Mouse (Mus musculus) limb, embryonic 12.5 days (tissue): Measurements from ENCODE around the gene Cep290. TPM values are rescaled to one million over a fixed set of nuclear protein-coding genes. Genes with fewer than 3 reads are reported as not detected.

Experiments
- ATAC-seq: fragments of 200-750 bp; cut with Nextera tagmentation; 2 replicates; pipeline ENCODE4 v1.8.0; 2017; ENCODE audit warnings: low read depth, moderate TSS enrichment; ENCODE audit not compliant: insufficient number of reproducible peaks, insufficient read depth, low FRiP score, low TSS enrichment
- H3K27ac ChIP-seq: fragments of 300-500 bp; sonication (generic); 2 replicates; pipeline ENCODE4 v1.5.1; 2016; ENCODE audit warnings: mild to moderate bottlenecking, moderate library complexity
- H3K27me3 ChIP-seq: fragments of 300-500 bp; sonication (generic); 2 replicates; pipeline ENCODE4 v1.6.1; 2016; ENCODE audit warnings: mild to moderate bottlenecking, moderate library complexity
- H3K36me3 ChIP-seq: fragments of 300-500 bp; sonication (generic); 2 replicates; pipeline ENCODE4 v1.6.1; 2016; ENCODE audit warnings: mild to moderate bottlenecking, moderate library complexity
- H3K4me1 ChIP-seq: fragments of 300-500 bp; sonication (generic); replicated peaks from 2 replicates; pipeline ENCODE4 v1.6.1; 2016
- H3K4me2 ChIP-seq: fragments of 300-500 bp; sonication (generic); 2 replicates; pipeline ENCODE4 v1.6.1; 2016; ENCODE audit warnings: mild to moderate bottlenecking, moderate library complexity
- H3K4me3 ChIP-seq: fragments of 300-500 bp; sonication (generic); replicated peaks from 2 replicates; pipeline ENCODE4 v1.5.1; 2016; ENCODE audit warnings: mild to moderate bottlenecking
- H3K9ac ChIP-seq: fragments of 300-500 bp; sonication (generic); replicated peaks from 2 replicates; pipeline ENCODE4 v1.6.1; 2016; ENCODE audit warnings: mild to moderate bottlenecking, moderate library complexity
- H3K9me3 ChIP-seq: fragments of 300-500 bp; sonication (generic); 2 replicates; pipeline ENCODE4 v1.6.1; 2016; ENCODE audit warnings: mild to moderate bottlenecking, moderate library complexity
- WGBS: fragments of 180-500 bp; shearing (Covaris S2); methylation state at CpG from one replicate; pipeline ENCODE4 v1.1.7; 2016; 5-methylcytosine and 5-hydroxymethylcytosine counted together
- polyA plus RNA-seq: library from polyadenylated mRNA; unstranded; fragments of >200 nt; fragmentation: Nextera tagmentation; extraction: Ambion mirVana; gene quantifications from 2 replicates; pipeline ENCODE4 v1.2.1, GENCODE M21; 2016

Gene Cep290
- polyA plus RNA-seq, result 6.7 and 7.0 TPM in 2 replicates

DNA sequence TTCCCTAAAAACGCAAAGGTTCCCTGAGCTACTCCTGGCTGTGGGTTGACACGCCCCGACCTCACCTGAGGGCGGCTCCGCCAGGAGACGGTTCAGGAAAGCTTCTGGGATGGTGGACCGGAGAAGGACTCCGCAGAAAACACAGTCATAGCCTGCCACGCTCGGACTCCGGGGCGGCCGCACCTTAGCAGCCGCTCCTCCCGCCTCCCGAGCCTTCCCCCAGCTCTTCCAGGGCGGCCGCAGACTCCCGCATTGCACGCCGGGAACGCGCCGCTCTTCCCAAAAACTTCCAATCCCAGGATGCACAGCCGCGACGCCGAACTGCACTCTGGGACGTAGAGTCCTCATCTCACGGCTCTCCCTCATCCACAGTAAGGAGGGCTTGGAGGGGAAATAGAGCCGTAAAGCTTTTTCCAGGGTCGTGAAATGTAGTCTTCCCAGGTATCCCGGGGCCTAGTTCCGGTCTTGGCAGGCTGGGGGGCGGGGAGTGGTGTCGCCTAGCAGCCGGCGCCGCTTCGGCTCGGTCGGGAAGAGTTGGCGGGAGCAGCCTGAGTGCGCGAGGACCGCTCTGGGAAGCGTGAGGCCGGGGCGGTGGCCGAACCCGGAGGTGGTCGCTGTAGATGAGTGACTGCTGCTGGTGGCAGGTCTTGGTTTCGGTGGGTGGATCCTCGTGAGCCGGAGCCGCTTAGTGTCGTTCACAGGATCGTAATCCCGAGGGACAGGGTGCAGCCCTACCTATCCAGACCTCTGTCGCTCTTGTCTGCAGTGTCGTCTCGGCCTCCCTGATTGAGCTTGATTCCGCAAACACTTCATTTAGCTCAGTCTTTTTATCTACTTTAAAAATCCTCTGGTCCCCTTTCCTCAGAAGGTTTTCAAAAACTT is at the start of gene Cep290, which contains the start of gene Tmtc3:
Cep290 (plus strand) TSS at position 462 of the 882 bp plus-strand sequence.
Tmtc3 (minus strand) TSS at position 254 of the 882 bp plus-strand sequence.
- H3K9ac ChIP-seq, result peak within 1 kb of the TSS; percentile 78
- 0 out of 2 replicates have a peak, but pooled peaks cover 2% of the 10 kb centered on the region for H3K4me1 ChIP-seq
- H3K9me3 ChIP-seq, result no peaks in the 10 kb centered on the region
- ATAC-seq, result peak; percentile 100
- H3K4me2 ChIP-seq, result peak within 1 kb of the TSS; percentile 81
- H3K36me3 ChIP-seq, result peaks cover 9% of the 10 kb centered on the region; the same call in 1 of the 2 replicates
- H3K27me3 ChIP-seq, result no peaks in the 10 kb centered on the region
- WGBS, result under 1% methylated on average over 63 of the region's 63 CpGs
- H3K27ac ChIP-seq, result peak within 1 kb of the TSS; percentile 81
- peak within 1 kb of the TSS; percentile 74 for H3K4me3 ChIP-seq

DNA sequence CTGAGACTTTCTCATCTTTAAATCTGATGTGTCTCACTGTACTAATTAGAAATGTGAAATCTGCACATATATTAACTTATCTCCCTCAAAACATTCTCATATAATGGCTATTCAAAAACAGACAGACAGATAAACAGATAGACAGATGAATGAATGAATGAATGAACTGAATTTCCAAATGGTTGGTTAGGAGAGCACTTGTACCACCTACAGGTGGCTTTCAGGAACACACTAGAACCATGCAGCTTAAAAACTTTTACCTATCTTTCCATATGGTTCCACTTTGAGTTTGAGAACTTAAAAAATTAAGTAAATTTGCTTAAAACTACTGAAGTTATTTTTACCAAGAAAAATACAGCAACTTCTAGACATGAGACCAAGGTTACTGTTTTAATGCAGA is 38.0 kb upstream of the Cep290 start:
- Histone ChIP-seq H3K27ac (no peak overlapping the region), H3K4me1 (no peaks in the 10 kb centered on the region), H3K27me3 (no peaks in the 10 kb centered on the region), H3K4me3 (no peak overlapping the region), H3K9ac (no peak overlapping the region), H3K4me2 (no peak overlapping the region), H3K36me3 (peaks cover 27% of the 10 kb centered on the region; the same call in 1 of the 2 replicates), H3K9me3 (no peaks in the 10 kb centered on the region)
- ATAC-seq, result no peak

DNA sequence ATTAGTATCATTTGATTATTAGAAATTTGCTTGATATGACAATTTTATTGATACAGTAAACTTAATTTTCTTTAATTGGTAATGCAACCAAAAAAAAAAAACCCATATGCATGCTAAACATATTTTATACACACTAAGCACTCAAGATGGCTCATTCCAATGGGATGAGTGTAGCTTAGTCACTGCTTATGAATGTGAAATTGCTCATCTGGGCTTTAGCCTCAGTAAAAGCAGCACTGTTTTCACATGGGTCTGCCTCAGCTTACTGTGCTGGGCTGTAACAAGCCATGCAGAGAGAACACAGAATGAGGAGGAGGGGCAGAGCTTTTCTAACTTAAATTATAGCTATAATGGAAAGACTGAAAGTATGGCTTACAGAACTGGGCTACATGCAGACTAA is 26.8 kb upstream of the Cep290 start:
- Histone ChIP-seq H3K9ac (no peak overlapping the region), H3K9me3 (no peaks in the 10 kb centered on the region), H3K36me3 (peaks cover 35% of the 10 kb centered on the region), H3K4me2 (no peak overlapping the region), H3K27ac (no peak overlapping the region), H3K4me3 (no peak overlapping the region), H3K4me1 (no peaks in the 10 kb centered on the region), H3K27me3 (no peaks in the 10 kb centered on the region)
- ATAC-seq, result no peak

DNA sequence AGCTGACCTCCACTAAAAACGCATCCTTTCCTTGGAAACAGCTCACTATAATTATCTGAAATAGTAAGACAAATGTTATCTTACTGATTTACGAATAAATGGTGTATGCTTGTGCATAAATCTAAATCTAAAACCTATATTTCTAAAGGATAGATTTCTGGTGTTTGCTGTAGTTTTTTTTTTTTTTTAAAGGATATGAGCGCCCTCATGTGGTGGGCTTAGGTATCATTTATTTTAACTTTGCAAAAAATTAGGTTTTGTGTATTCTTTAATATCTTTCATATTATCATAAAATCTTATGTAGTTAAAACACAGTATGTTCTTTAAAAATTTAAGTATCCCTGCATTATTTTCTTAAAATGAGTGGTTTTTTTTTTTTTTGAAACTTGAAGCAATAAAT is 12.3 kb upstream of the Cep290 start:
- Histone ChIP-seq H3K4me3 (no peak overlapping the region), H3K27ac (no peak overlapping the region), H3K4me1 (no peaks in the 10 kb centered on the region), H3K9ac (no peak overlapping the region), H3K4me2 (no peak overlapping the region), H3K36me3 (peaks cover 32% of the 10 kb centered on the region), H3K27me3 (no peaks in the 10 kb centered on the region), H3K9me3 (no peaks in the 10 kb centered on the region)
- 59% methylated on average over 3 of the region's 3 CpGs for WGBS
- ATAC-seq, result no peak

DNA sequence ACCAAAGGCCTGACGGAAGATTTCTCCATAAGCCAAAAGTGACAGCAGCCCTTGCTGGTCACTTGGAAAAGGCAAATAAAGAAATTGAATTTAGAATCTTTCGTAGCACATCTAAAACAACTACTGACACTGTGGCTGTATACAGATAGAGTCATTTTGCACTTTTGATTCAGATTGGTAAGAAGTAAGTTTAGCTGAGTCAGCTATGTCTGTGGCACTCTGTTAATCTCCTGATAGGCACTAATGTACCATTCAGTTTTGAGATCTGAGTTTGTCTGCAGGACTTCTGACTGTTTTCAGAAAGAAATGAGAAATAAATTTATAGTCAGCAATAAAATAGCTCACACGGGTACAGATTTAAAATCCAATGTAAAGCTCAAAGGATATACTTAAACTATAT is 7.8 kb upstream of the Cep290 start:
- Histone ChIP-seq H3K27me3 (no peaks in the 10 kb centered on the region), H3K9me3 (no peaks in the 10 kb centered on the region), H3K9ac (no peak overlapping the region), H3K4me3 (no peak overlapping the region), H3K4me1 (no peaks in the 10 kb centered on the region), H3K4me2 (no peak overlapping the region), H3K36me3 (peaks cover 22% of the 10 kb centered on the region), H3K27ac (no peak overlapping the region)
- no peak for ATAC-seq
- 84% methylated on average over 3 of the region's 3 CpGs for WGBS

DNA sequence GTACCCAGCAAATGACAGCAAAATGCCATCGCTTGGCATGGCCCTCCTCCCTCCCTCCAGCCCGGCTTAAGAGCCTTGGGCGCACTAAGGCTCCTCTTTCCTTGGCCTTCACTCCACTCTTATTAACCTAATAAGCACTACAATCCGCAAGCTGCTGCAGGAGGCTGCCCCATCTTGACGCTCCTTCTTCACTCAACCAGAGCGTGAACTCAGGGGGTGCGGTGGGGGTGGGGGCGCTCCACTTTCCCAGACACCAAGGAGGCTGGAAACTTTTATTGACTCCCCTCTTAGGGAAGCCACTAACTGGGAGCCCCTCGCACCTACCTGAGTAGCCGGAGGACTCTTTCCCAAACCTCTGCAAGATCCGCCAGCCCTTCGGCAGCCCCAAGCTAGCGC is 659 bp upstream of the Cep290 start:
- H3K9me3 ChIP-seq, result no peaks in the 10 kb centered on the region
- 0 out of 2 replicates have a peak, but pooled peaks cover 2% of the 10 kb centered on the region for H3K4me1 ChIP-seq
- no peaks in the 10 kb centered on the region for H3K27me3 ChIP-seq
- peaks cover 5% of the 10 kb centered on the region; the same call in 1 of the 2 replicates for H3K36me3 ChIP-seq
- ATAC-seq, result no peak; the same call in 1 of the 2 replicates
- H3K4me2 ChIP-seq, result peak overlapping the region; percentile 81
- peak overlapping the region; percentile 78 for H3K9ac ChIP-seq
- H3K27ac ChIP-seq, result peak overlapping the region; percentile 81
- WGBS, result under 1% methylated on average over 13 of the region's 13 CpGs
- H3K4me3 ChIP-seq, result peak overlapping the region; percentile 74

DNA sequence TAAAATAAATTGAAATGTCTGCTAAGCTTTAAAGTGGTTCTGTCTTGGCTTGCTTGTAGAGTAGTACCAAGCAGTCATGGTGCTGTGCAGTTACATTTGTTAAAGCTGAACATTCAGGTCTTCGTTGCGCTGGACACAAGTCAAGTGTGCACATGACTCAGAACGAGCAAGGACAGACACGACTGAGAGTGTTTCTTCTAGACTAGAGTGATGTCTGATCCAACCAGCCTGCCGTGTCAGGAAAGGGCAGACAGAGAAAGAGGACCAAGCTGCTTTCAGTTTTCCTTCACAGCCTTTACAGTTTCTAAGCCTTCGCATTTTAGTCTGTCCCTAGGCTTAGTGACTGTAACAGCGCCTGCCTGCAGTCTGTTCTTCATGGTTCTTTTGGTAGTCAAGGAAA is 4.6 kb downstream of the Cep290 start:
- Histone ChIP-seq H3K27me3 (no peaks in the 10 kb centered on the region), H3K4me3 (no peak overlapping the region), H3K4me1 (0 out of 2 replicates have a peak, but pooled peaks cover 2% of the 10 kb centered on the region), H3K27ac (no peak overlapping the region), H3K9me3 (no peaks in the 10 kb centered on the region), H3K36me3 (peaks cover 27% of the 10 kb centered on the region), H3K4me2 (no peak overlapping the region), H3K9ac (no peak overlapping the region)
- 92% methylated on average over 7 of the region's 7 CpGs for WGBS
- no peak for ATAC-seq

DNA sequence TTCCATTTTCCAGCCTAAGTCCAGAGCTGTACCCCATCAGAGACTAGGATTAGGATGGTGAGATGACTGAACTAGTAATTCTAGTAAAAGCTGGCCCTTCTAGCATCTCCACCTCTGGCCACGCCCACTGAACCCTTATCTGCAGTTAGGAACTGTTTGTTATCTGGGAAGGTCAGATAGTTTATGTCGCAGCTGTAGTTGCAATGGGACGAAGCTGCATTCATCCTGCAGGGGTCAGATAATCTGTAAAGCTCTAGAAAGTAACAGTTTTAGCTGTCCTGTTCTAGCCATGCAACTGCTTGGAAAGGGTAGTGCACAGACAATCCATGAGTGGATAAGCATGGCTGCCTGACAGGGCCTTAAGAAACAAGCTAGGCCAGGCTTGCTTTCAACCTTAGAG is 11.0 kb downstream of the Cep290 start:
- H3K27me3 ChIP-seq, result no peaks in the 10 kb centered on the region
- H3K4me2 ChIP-seq, result no peak overlapping the region
- H3K36me3 ChIP-seq, result peaks cover 51% of the 10 kb centered on the region
- ATAC-seq, result no peak
- H3K9me3 ChIP-seq, result no peaks in the 10 kb centered on the region
- no peak overlapping the region for H3K4me3 ChIP-seq
- 87% methylated on average over 3 of the region's 3 CpGs for WGBS
- H3K4me1 ChIP-seq, result no peaks in the 10 kb centered on the region
- H3K9ac ChIP-seq, result no peak overlapping the region
- no peak overlapping the region for H3K27ac ChIP-seq

DNA sequence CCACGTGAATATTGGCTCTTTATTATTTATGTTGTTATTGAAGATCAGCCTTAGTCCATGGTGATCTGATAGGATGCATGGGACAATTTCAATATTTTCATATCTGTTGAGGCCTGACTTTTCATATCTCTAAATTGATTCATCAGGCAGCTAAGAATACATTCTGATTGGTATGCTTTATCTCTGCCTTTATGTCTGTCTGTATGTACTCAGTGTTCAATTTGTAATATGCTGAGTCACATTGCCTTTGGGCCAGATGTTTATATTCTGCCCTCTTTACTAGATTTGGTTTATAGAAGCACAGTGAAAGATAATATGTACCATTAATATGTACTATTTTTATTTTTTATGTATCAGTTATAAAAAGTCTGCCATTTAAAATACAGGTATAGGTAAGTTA is 20.8 kb downstream of the Cep290 start:
- ATAC-seq, result no peak
- Histone ChIP-seq H3K36me3 (peaks cover 28% of the 10 kb centered on the region), H3K9ac (no peak overlapping the region), H3K4me1 (no peaks in the 10 kb centered on the region), H3K4me2 (no peak overlapping the region), H3K27ac (no peak overlapping the region), H3K27me3 (no peaks in the 10 kb centered on the region), H3K4me3 (no peak overlapping the region), H3K9me3 (no peaks in the 10 kb centered on the region)
- WGBS, result 76% methylated on average over 1 of the region's 1 CpGs

DNA sequence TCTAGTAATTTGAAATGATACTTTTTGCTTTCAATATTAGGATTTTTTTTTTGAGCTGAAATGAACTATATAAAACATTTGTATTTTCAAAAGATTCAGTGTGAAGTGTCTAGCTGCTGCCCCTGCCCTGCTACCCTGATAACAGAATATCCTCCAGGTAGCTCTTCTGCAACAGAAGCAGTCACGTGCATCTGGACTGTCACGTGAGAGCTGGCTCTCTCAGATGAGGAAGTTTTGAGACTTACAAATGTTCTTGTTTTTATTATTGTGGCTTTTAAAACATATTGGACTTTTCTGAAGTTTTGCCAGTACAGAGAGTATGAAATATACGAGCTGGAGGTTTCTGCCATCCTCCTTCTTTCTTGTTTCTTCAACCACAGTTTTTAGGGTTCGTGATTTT is 34.3 kb downstream of the Cep290 start:
- 70% methylated on average over 4 of the region's 4 CpGs for WGBS
- Histone ChIP-seq H3K27me3 (no peaks in the 10 kb centered on the region), H3K4me2 (no peak overlapping the region), H3K4me1 (no peaks in the 10 kb centered on the region), H3K36me3 (peaks cover 25% of the 10 kb centered on the region), H3K9ac (no peak overlapping the region), H3K9me3 (peaks cover 6% of the 10 kb centered on the region), H3K27ac (no peak overlapping the region), H3K4me3 (no peak overlapping the region)
- ATAC-seq, result no peak

DNA sequence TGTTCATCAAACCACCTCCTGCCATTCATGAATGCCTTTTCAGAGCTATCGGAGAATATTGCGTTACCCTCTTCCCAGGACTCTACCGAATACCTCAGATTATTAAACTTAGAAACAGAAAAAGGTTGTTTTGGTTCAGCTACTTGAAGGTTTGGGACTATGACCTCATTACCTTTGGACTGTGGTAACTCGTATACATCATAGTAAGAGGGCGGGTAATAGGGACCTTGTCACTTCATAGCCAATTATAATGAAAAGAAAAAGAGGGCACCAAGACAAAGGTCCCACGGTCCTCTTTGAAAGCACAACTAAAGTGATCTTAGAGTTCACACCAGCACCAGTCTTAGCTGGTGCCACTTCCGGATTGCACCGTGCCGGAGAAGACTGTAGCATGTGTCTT is 35.0 kb downstream of the Cep290 start:
- H3K27me3 ChIP-seq, result no peaks in the 10 kb centered on the region
- no peaks in the 10 kb centered on the region for H3K4me1 ChIP-seq
- H3K36me3 ChIP-seq, result peaks cover 25% of the 10 kb centered on the region
- ATAC-seq, result no peak
- no peak overlapping the region for H3K27ac ChIP-seq
- H3K4me2 ChIP-seq, result no peak overlapping the region
- no peak overlapping the region for H3K4me3 ChIP-seq
- peaks cover 6% of the 10 kb centered on the region for H3K9me3 ChIP-seq
- no peak overlapping the region for H3K9ac ChIP-seq
- WGBS, result 87% methylated on average over 9 of the region's 9 CpGs
